Mouse (Mus musculus): ENCODE data around the gene Prkar1b. TPM values are rescaled to one million over a fixed set of nuclear protein-coding genes. Genes with fewer than 3 reads are reported as not detected.

The Prkar1b gene
- polyA plus RNA-seq, 1 experiment from 2014 or later: 14.4 TPM

DNA sequence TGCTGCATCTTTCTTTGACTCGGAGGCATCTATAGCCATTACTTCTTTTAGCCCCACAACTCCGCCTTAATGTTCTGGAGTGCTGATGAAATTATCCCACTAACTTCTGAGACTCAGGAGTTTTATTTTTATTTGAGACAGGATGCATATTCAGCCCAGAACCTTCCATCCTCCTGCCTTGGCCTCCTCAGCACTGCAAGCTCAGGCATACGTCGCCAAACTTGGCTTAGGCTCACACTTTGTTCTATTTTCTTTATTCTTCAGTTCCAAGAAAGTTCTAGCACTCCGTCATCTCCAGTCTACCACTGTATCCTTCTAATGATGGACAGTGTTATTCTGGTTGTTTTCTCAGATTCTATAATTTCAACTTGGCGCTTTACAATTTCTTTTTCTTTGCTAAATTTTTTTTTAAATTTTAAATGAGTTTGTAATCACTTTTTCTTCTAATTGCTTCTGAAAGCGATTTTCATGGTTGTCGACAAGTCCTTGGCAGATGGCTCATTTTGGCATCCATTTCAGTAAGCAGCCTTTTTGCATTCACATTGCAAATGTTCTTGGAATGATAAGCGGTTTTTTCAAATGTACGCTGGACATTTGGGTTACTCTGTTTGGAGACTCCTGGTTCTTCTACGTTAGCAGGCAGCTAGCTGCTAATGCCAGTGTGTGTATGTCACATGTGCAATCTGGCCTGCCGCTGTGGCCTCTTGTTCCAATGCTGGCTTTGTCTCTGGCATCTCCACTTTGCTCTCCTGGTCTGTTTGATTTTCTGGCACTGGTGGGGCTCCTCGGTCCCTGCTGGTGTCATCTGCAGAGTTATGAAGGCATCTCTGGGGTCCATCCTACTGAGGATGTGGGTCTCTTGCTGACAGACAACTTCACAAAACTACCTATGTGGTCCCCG, 2.4 kb downstream of the Prkar1b start:
- no peak overlapping the region for H3K9ac ChIP-seq (replicated peaks; ENCODE audit: low read depth)
- no peaks in the 10 kb centered on the region for H3K27me3 ChIP-seq (replicated peaks; ENCODE audit: insufficient read depth, low read length)
- no peak for TF ChIP-seq EP300 (IDR thresholded peaks at IDR 0.05)
- TF ChIP-seq CTCF (IDR thresholded peaks at IDR 0.05): no peak
- no peak overlapping the region for H3K4me2 ChIP-seq (replicated peaks; ENCODE audit: low read depth, low read length)
- no peak for ATAC-seq
- H3K4me1 ChIP-seq (ENCODE audit: insufficient read depth, low read depth, low read length): 0 out of 2 replicates have a peak, but pooled peaks cover 7% of the 10 kb centered on the region
- no peak overlapping the region for H3K4me3 ChIP-seq (ENCODE audit: low read depth, low read length)
- WGBS: 77% methylated on average over 14 of the region's 14 CpGs
- no peaks in the 10 kb centered on the region for H3K36me3 ChIP-seq (ENCODE audit: insufficient read depth, low read length)
- peak; percentile 39 for DNase-seq (ENCODE audit: low spot score)
- H3K27ac ChIP-seq (ENCODE audit: low read length): peak overlapping the region; percentile 40; the same call in 1 of the 2 replicates
- H3K9me3 ChIP-seq (ENCODE audit: low read length): no peaks in the 10 kb centered on the region

DNA sequence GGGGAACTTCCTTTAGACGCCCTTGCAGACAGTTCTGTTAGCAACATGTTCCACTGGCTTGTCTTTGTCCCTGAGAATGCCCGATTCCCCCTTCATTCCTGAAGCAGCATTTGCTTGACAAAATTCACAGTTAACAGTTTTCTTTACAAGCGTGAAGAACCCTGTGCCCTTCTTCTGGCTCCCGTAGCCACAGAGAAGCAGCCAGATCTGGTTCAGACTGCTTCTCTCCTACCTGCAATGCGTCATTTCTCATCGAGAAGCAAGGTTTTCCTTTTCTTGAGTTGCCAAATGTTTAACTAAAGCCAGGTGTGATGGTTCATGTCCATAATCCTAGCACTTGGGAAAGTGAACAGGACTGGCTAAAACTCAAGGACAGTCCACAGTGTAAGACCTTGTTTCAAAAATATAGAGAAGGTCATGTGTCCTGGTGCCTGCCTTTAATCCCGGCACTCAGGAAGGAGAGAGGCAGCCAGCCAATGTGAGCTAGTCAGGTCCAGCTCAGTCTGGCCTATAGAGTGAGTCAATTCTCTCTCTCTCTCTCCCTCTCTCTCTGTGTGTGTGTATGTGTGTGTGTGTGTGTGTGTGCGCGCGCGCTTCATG, 3.2 kb downstream of the Prkar1b start:
- H3K4me2 ChIP-seq (replicated peaks; ENCODE audit: low read depth, low read length): no peak overlapping the region

DNA sequence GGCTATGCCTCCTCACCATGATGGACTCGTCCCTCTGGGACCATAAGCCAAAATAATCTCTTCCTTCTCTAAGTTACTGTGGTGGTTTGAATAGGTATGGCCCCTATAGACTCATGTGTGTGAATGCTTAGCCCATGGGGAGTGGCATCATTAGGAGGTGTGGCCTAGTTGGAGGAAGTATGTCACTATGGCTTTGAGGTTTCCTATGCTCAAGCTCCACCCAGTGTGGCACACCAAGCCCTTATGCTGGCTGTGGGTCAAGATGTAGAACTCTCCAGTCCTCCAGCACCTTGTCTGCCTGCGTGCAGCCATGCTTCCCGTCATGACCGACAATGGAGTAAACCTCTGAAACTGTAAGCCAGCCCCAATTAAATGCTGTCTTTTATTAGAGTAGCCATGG, 4.1 kb downstream of the Prkar1b start:
- Histone ChIP-seq H3K4me3 (ENCODE audit: low read depth, low read length) (no peak overlapping the region), H3K4me1 (ENCODE audit: insufficient read depth, low read depth, low read length) (0 out of 2 replicates have a peak, but pooled peaks cover 1% of the 10 kb centered on the region), H3K27me3 (replicated peaks; ENCODE audit: insufficient read depth, low read length) (no peaks in the 10 kb centered on the region), H3K36me3 (ENCODE audit: insufficient read depth, low read length) (no peaks in the 10 kb centered on the region), H3K9ac (replicated peaks; ENCODE audit: low read depth) (no peak overlapping the region), H3K9me3 (ENCODE audit: low read length) (no peaks in the 10 kb centered on the region), H3K4me2 (replicated peaks; ENCODE audit: low read depth, low read length) (no peak overlapping the region), H3K27ac (ENCODE audit: low read length) (no peak overlapping the region)
- ATAC-seq: no peak
- WGBS: 92% methylated on average over 4 of the region's 4 CpGs
- DNase-seq (ENCODE audit: low spot score): no peak
- TF ChIP-seq CTCF (IDR thresholded peaks at IDR 0.05) (no peak), EP300 (IDR thresholded peaks at IDR 0.05) (no peak)

More for the DNA sequence above, 3.2 kb downstream of the Prkar1b start:
- Histone ChIP-seq H3K9ac (replicated peaks; ENCODE audit: low read depth) (no peak overlapping the region), H3K9me3 (ENCODE audit: low read length) (no peaks in the 10 kb centered on the region), H3K27ac (ENCODE audit: low read length) (no peak overlapping the region), H3K4me1 (ENCODE audit: insufficient read depth, low read depth, low read length) (0 out of 2 replicates have a peak, but pooled peaks cover 7% of the 10 kb centered on the region), H3K4me3 (ENCODE audit: low read depth, low read length) (no peak overlapping the region), H3K36me3 (ENCODE audit: insufficient read depth, low read length) (no peaks in the 10 kb centered on the region), H3K27me3 (replicated peaks; ENCODE audit: insufficient read depth, low read length) (no peaks in the 10 kb centered on the region)
- WGBS: 88% methylated on average over 11 of the region's 11 CpGs
- ATAC-seq (no peak), DNase-seq (ENCODE audit: low spot score) (no peak)
- TF ChIP-seq EP300 (IDR thresholded peaks at IDR 0.05) (no peak), CTCF (IDR thresholded peaks at IDR 0.05) (no peak)

DNA sequence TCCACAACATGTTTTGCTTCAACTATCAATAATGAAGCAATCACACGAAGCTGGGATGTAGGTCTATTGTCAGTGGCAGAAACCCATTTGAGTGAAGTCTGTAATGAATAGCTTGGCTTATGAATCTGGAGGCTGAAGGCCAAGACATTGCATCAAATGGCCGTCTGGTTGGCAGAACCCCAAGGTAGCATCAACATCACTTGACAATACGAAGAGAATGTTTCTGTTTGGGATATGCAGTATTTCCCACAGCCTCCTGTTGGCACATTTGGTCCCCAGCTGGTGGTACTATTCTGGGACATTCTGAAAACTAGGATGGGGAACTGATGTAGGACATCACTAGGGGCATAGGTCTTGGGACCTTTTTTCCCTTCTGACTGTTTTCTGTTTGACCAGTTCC, 5.9 kb downstream of the Prkar1b start:
- peak; percentile 57 for TF ChIP-seq EP300 (IDR thresholded peaks at IDR 0.05)
- no peak for TF ChIP-seq CTCF (IDR thresholded peaks at IDR 0.05)
- ATAC-seq (peak; percentile 60), DNase-seq (ENCODE audit: low spot score) (peak; percentile 76)
- Histone ChIP-seq H3K27me3 (replicated peaks; ENCODE audit: insufficient read depth, low read length) (no peaks in the 10 kb centered on the region), H3K4me1 (ENCODE audit: insufficient read depth, low read depth, low read length) (no peaks in the 10 kb centered on the region), H3K9ac (replicated peaks; ENCODE audit: low read depth) (no peak overlapping the region), H3K9me3 (ENCODE audit: low read length) (no peaks in the 10 kb centered on the region), H3K4me3 (ENCODE audit: low read depth, low read length) (no peak overlapping the region), H3K27ac (ENCODE audit: low read length) (no peak overlapping the region), H3K36me3 (ENCODE audit: insufficient read depth, low read length) (no peaks in the 10 kb centered on the region), H3K4me2 (replicated peaks; ENCODE audit: low read depth, low read length) (no peak overlapping the region)
- 51% methylated on average over 3 of the region's 3 CpGs for WGBS

DNA sequence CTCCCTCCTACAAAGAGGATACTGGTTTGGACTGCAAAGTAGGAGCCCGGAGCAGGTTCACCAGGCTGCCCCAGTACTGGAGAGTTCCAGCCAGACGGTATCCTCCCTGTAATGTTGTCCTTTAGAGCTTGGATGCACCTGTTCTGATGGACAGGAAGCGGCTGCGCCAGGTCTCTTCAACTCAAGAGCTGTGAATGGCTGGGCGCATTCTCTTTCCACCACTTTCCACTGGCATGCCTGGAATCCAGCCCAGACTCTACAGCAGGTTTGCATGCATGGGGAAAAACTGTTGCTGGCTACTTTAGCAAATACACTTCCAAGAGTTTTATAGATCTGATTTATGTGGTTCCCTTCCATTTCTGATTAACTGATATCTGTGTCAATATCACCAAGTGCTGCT, 8.5 kb downstream of the Prkar1b start:
- Histone ChIP-seq H3K36me3 (ENCODE audit: insufficient read depth, low read length) (no peaks in the 10 kb centered on the region), H3K27me3 (replicated peaks; ENCODE audit: insufficient read depth, low read length) (no peaks in the 10 kb centered on the region), H3K27ac (ENCODE audit: low read length) (no peak overlapping the region), H3K4me2 (replicated peaks; ENCODE audit: low read depth, low read length) (no peak overlapping the region), H3K4me3 (ENCODE audit: low read depth, low read length) (no peak overlapping the region), H3K9ac (replicated peaks; ENCODE audit: low read depth) (no peak overlapping the region), H3K9me3 (ENCODE audit: low read length) (no peaks in the 10 kb centered on the region), H3K4me1 (ENCODE audit: insufficient read depth, low read depth, low read length) (no peaks in the 10 kb centered on the region)
- ATAC-seq: no peak
- 35% methylated on average over 5 of the region's 5 CpGs for WGBS
- DNase-seq (ENCODE audit: low spot score): peak; percentile 41
- TF ChIP-seq EP300 (IDR thresholded peaks at IDR 0.05) (no peak), CTCF (IDR thresholded peaks at IDR 0.05) (no peak)

DNA sequence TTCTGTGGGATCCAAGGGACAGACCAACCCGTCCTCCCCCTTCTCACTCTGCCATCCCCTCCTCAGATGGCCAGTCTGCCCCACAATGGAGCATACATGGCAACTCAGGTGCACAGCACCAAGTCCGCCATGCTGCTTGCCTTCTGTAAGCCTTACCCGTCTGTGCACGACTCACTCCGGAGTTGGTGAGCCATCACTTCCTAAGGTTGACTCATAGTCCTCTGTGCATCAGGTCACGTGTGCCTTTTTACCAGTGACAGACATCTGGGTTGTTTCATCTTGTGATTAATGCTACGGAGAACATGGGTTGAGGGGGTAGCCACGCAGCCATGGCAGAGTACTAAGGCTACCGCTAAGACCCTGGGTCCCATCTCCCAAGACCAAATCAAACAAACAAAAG, 9.2 kb downstream of the Prkar1b start:
- Histone ChIP-seq H3K27ac (ENCODE audit: low read length) (no peak overlapping the region), H3K4me2 (replicated peaks; ENCODE audit: low read depth, low read length) (no peak overlapping the region), H3K9ac (replicated peaks; ENCODE audit: low read depth) (no peak overlapping the region), H3K4me1 (ENCODE audit: insufficient read depth, low read depth, low read length) (no peaks in the 10 kb centered on the region), H3K27me3 (replicated peaks; ENCODE audit: insufficient read depth, low read length) (no peaks in the 10 kb centered on the region), H3K9me3 (ENCODE audit: low read length) (no peaks in the 10 kb centered on the region), H3K36me3 (ENCODE audit: insufficient read depth, low read length) (no peaks in the 10 kb centered on the region), H3K4me3 (ENCODE audit: low read depth, low read length) (no peak overlapping the region)
- DNase-seq (ENCODE audit: low spot score) (no peak), ATAC-seq (no peak)
- WGBS: 69% methylated on average over 9 of the region's 9 CpGs
- TF ChIP-seq CTCF (IDR thresholded peaks at IDR 0.05) (no peak), EP300 (IDR thresholded peaks at IDR 0.05) (no peak)

Measured in lung, postnatal 0 days (tissue).